Mouse (Mus musculus) left cerebral cortex, adult 6 months (tissue): Measurements from ENCODE around the gene Bmp2k. TPM values are rescaled to one million over a fixed set of nuclear protein-coding genes. Genes with fewer than 3 reads are reported as not detected.

Experiments
- long read RNA-seq, 2 experiments: library from polyadenylated mRNA; unstranded; transcript quantifications; one replicate each; pipeline ENCODE4 v2.0.0; 2019 to 2020
- polyA plus RNA-seq: library from polyadenylated mRNA; unstranded; fragments of <200 nt; fragmentation: Nextera tagmentation; gene quantifications from 2 replicates; pipeline ENCODE4 v1.2.3, GENCODE M21; 2021

The Bmp2k gene
- 7.6 and 8.0 TPM in 2 replicates for polyA plus RNA-seq
- long read RNA-seq, experiment 1, partial matches to known transcripts = 2 of 6 reads
- long read RNA-seq, experiment 1, other reads (novel, unspliced or antisense) = 4 of 6 reads
- long read RNA-seq, experiment 2, partial matches to known transcripts = 2 of 41 reads
- long read RNA-seq, experiment 2, other reads (novel, unspliced or antisense) = 39 of 41 reads

DNA sequence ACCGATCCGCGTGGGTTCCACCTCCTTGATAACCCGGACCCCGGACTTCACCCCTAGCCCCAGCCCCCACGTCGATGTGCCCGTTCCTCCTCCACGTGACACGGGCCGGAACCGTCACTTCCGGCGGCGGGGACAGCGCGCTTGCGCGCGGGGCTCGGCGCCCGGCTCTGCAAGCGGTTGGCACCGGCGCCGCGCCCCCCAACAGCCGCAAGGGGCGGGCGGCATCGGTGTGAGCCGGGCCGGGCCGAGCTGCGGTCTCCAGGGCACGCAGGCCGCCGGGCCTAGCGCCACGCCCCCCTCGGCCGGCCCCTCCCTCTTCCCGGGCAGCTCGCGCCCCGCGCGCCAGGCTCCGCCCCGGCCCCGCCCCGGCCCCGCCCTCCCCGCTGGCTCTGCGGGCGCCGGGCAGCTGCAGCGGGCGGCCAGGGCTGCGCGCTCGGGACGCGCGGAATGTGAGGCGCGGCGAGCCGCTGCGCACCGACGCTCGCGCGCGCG lies at the start of gene Bmp2k:
Gene Bmp2k, plus strand, starts transcription at position 380 of the 492 bp plus-strand sequence.

DNA sequence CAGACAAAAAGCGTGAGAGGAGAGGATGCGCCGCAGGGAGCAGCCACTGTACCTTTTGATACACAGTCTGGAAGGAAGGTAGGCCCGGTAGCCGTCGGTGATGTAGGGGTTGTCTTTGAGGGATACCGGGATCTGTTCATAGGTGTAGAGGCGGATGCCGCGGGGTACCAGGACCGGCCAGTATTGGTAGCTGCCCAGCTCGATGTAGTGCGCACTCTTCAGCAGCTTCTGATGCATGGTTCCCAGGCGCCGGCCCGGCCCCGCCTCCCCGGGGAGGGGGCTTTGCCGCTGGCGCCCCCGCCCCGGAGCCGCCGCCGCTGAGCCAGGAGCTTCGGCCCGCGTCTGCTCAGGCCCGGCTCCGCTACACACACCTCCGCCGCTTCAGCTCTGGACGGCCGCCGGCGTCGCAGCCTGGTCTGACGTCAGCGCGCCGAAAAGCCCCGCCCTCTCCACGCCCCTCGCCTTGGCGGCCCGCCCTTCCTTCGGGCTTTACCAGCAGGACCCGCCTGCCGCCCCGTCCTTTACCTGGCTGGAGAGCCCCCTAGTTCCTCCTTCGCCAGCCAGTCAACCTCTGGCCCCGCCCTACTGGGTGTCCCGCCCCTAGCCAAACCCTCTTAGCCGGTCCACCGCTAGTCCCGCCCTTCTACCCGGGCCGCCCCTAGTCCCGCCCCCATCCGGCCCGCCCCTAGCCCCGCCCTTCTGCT lies 113.9 kb downstream of the Bmp2k start, which contains the start of gene Paqr3:
Gene Paqr3, minus strand, starts transcription at position 390 of the 704 bp plus-strand sequence.

Other genes starting within 250 kb of the Bmp2k start
- gene Anxa3, start 204.3 kb upstream of the Bmp2k start, polyA plus RNA-seq = 15.6 and 18.9 TPM in 2 replicates
- gene Paqr3, start 113.9 kb downstream of the Bmp2k start, polyA plus RNA-seq = 1.3 and 7.5 TPM in 2 replicates